7 mouse cellular contexts compared by ENCODE assay signal in the genomic region with DNA sequence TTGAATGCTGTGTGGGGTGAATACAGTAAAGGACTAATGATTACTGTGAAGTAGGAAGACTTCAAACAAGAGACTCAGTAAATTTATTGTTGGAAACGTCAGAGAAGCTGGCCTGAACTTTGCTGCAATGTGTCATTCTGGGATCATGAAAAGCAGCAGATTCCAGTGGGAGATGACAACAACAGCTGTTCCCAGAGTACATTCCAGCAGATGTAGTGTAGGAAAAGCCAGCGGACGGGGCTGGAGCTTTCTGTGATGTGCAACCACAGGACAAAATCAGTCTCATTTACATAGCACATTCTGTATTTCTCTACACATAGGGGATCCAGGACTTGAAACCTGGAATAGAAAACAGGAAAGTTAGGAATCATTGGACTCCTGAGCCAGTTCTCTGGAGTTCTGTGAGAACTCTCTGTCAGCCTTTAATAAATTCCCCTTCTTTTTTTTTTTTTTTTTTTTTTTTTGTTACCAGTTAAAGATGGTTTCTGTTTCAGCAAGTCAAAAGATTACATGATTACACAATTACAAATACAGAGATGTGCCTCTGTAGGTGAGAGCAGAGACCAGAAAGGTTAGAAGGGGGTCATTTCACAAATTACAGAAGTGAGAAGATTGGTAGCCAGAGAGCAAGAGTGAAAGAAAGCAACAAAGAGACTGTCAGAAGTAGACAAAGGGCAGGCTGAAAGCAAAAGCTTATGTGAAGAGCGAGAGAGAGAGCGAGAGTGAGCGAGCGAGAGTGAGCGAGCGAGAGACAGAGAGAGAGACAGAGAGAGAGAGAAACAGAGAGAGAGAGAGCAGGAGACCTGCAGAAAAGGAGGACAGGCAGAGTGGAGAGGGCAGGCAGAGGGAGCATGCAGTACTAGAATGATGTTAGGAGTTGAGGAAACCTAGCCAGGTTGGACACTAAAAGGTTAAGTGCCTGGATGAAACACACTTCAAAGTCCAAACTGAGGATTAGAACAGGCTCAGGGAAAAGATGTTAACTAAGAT.
DNase-seq lines count a peak whose midpoint lies in the region; ATAC-seq and TF ChIP-seq lines count a peak whose summit lies in the region.

No protein-coding gene starts in this region.

- H3K4me1 ChIP-seq in kidney, adult 2 months (ENCODE audit: control insufficient read depth, insufficient read depth, low read length) = peaks cover 5% of the 10 kb centered on the region; the same call in 1 of the 2 replicates
- peaks cover 7% of the 10 kb centered on the region; the same call in 1 of the 2 replicates for H3K4me1 ChIP-seq in midbrain, embryonic 16.5 days (ENCODE audit: control insufficient read depth, insufficient read depth, low read length)

- H3K27ac ChIP-seq in kidney, adult 2 months (ENCODE audit: insufficient read depth, low read depth, low read length) = no peak overlapping the region
- no peak overlapping the region for H3K27ac ChIP-seq in midbrain, embryonic 16.5 days (ENCODE audit: low read length)

- 63% methylated on average over 9 of the region's 9 CpGs for WGBS in kidney, adult 2 months
- WGBS in midbrain, embryonic 16.5 days = 18% methylated on average over 9 of the region's 9 CpGs

- H3K27me3 ChIP-seq in kidney, adult 2 months (replicated peaks; ENCODE audit: control insufficient read depth, insufficient read depth, low read length) = no peaks in the 10 kb centered on the region; the same call in 1 of the 2 replicates
- no peaks in the 10 kb centered on the region for H3K27me3 ChIP-seq in midbrain, embryonic 16.5 days (ENCODE audit: control insufficient read depth, insufficient read depth, low read depth, low read length)

- TF ChIP-seq CTCF in kidney, adult 2 months (conservative IDR thresholded peaks at IDR 0.05; ENCODE audit: insufficient read depth, insufficient read length, low read depth, low read length) = no peak

- no peaks in the 10 kb centered on the region for H3K36me3 ChIP-seq in kidney, adult 2 months (ENCODE audit: control insufficient read depth, insufficient read depth, low read length)
- H3K36me3 ChIP-seq in midbrain, embryonic 16.5 days (ENCODE audit: control insufficient read depth, insufficient read depth, low read length) = no peaks in the 10 kb centered on the region

- peak; percentile 16 for DNase-seq in embryo, embryonic 9.5 days (ENCODE audit: extremely low spot score)
- peak; percentile 17 to 40 for DNase-seq in gastrocnemius, postnatal 4 days (ENCODE audit: low spot score in 2 of 2)
- DNase-seq in kidney, adult 2 months = peak; percentile 41
- DNase-seq in frontal cortex, postnatal 14 days (ENCODE audit: low spot score in 2 of 2) = no peak
- no peak for DNase-seq in left cerebral cortex, adult 8-10 months (ENCODE audit: low spot score in 2 of 2)
- no peak for DNase-seq in spleen, adult 12 weeks (ENCODE audit: low spot score)

- no peak overlapping the region for H3K4me3 ChIP-seq in kidney, adult 2 months (ENCODE audit: insufficient read depth, low read depth, low read length)
- H3K4me3 ChIP-seq in midbrain, embryonic 16.5 days (ENCODE audit: low read depth, low read length) = no peak overlapping the region

- no peak overlapping the region for H3K9ac ChIP-seq in midbrain, embryonic 16.5 days (ENCODE audit: low read depth, low read length)

- peak overlapping the region; percentile 21 for H3K4me2 ChIP-seq in midbrain, embryonic 16.5 days (ENCODE audit: low read length)

- no peak for TF ChIP-seq POLR2A in kidney, adult 2 months (IDR thresholded peaks at IDR 0.05; ENCODE audit: low read depth, low read length)

- ATAC-seq in midbrain, embryonic 16.5 days = no peak

- no peaks in the 10 kb centered on the region for H3K9me3 ChIP-seq in midbrain, embryonic 16.5 days (replicated peaks; ENCODE audit: control insufficient read depth, low read length, poor library complexity, severe bottlenecking)

Comparison
In these comparisons a context has a peak if more than half of its experiments do, and no peak if none do; other contexts are left out.
1. DNase-seq: peak in embryo, embryonic 9.5 days (single experiment), gastrocnemius, postnatal 4 days (2 of 2) and kidney, adult 2 months (single experiment); none in frontal cortex, postnatal 14 days (0 of 2), left cerebral cortex, adult 8-10 months (0 of 2) and spleen, adult 12 weeks (single experiment).